ENCODE assay signal across 16 mouse cellular contexts in the genomic region with DNA sequence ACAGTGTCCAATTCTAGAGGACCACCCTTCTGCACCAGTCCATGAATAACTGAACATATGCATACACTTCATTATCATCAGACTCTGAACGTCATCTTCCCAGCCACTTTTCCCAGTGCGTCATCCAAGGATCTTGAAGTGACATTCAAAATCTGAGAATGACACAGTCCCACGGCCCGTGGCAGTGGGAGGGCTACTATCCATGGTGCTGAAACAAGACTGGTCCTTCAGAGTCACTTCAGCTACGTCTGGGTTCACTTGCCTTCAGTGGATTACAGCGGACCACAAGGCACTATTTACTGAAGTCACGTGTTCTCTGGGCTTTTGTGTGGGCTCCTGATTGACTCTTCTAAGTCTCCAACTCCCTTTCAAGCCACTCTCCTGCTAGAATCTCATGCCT.
A peak's percentile ranks its signal among the peaks of the same experiment; 100 is the strongest.
DNase-seq lines count a peak whose midpoint lies in the region.
"Had no signal": no experiment of that assay in that cellular context is flagged by ENCODE, and none has a peak within 500 bp of the region (broad histone marks: within the 10 kb centered on the region; RNA-seq: fewer than 3 reads in every experiment).

No protein-coding gene starts in this region.

- no peak overlapping the region for H3K27ac ChIP-seq in embryonic facial prominence, embryonic 10.5 days (replicated peaks)
- H3K27ac ChIP-seq: layer of hippocampus, adult 2 months; limb, embryonic 15.5 days; midbrain, embryonic 12.5 days had no signal

- no peaks in the 10 kb centered on the region for H3K9me3 ChIP-seq in embryonic facial prominence, embryonic 10.5 days
- H3K9me3 ChIP-seq: heart, embryonic 12.5 days; limb, embryonic 15.5 days; midbrain, embryonic 12.5 days had no signal

- H3K4me1 ChIP-seq in embryonic facial prominence, embryonic 10.5 days, result no peaks in the 10 kb centered on the region
- H3K4me1 ChIP-seq: heart, embryonic 12.5 days; limb, embryonic 15.5 days; midbrain, embryonic 12.5 days had no signal

- no peaks in the 10 kb centered on the region for H3K27me3 ChIP-seq in embryonic facial prominence, embryonic 10.5 days (replicated peaks; ENCODE audit: low read depth, poor library complexity, severe bottlenecking)
- H3K27me3 ChIP-seq: heart, embryonic 12.5 days; limb, embryonic 15.5 days; midbrain, embryonic 12.5 days had no signal

- 45% methylated on average over 7 of the region's 7 CpGs for WGBS in embryonic facial prominence, embryonic 10.5 days

- H3K4me3 ChIP-seq in embryonic facial prominence, embryonic 10.5 days, result no peak overlapping the region
- H3K4me3 ChIP-seq: heart, embryonic 12.5 days; layer of hippocampus, adult 2 months; limb, embryonic 15.5 days; midbrain, embryonic 12.5 days had no signal

- H3K36me3 ChIP-seq in embryonic facial prominence, embryonic 10.5 days (replicated peaks), result no peaks in the 10 kb centered on the region
- H3K36me3 ChIP-seq: heart, embryonic 12.5 days; limb, embryonic 15.5 days; midbrain, embryonic 12.5 days had no signal

- DNase-seq in adrenal gland, postnatal 14 days, result peak; percentile 9
- no peak for DNase-seq in adrenal gland, adult 8-10 months
- DNase-seq in lung, postnatal 14 days, result peak; percentile 0
- no peak for DNase-seq in lung, postnatal 25 days (ENCODE audit: low spot score)
- DNase-seq in embryonic facial prominence, embryonic 10.5 days (ENCODE audit: low spot score), result peak; percentile 19
- DNase-seq in layer of hippocampus, postnatal 14 days (ENCODE audit: low spot score in 2 of 2), result no peak
- DNase-seq in ovary, adult 18-20 months (ENCODE audit: low spot score), result no peak
- no peak for DNase-seq in layer of hippocampus, adult 11-12 months (ENCODE audit: low spot score)
- DNase-seq: cerebellum, adult 8-10 months; heart, postnatal 4 days; liver, postnatal 0 days; thymus, postnatal 36 days had no signal

Comparison
In these comparisons a context has a peak if more than half of its experiments do, and no peak if none do; other contexts are left out.
1. DNase-seq: peak in adrenal gland, postnatal 14 days (single experiment), lung, postnatal 14 days (single experiment) and embryonic facial prominence, embryonic 10.5 days (single experiment); none in adrenal gland, adult 8-10 months (single experiment), lung, postnatal 25 days (single experiment), layer of hippocampus, postnatal 14 days (0 of 2), ovary, adult 18-20 months (single experiment) and layer of hippocampus, adult 11-12 months (single experiment).